Comparison of ENCODE assay signal across 8 mouse cellular contexts in the genomic region with DNA sequence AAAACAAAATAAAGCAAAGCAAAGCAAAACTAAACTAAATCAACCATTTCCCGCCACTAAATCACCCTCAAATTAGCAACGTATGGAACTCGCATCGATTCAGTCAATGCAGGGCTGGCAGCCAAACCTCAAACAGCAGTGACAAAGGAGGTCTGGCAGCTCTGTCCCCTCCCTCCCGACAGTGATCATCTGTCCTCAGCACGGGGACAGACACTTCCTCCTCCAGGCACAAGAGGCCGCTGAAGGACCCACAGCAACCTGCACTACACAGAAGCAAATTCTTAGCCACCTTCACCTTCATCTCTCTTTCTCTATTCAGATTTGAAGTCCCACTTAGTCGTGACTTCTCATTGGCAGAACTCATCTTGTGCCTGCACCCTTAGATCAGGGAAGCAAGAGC. TPM values are rescaled to one million over a fixed set of nuclear protein-coding genes. Genes with fewer than 3 reads are reported as not detected.
DNase-seq lines count a peak whose midpoint lies in the region; ATAC-seq and TF ChIP-seq lines count a peak whose summit lies in the region.

No protein-coding gene starts in this region.

- DNase-seq in 3T3-L1 (ENCODE audit: low read depth, low spot score) (peak; percentile 61), ES-CJ7 (ENCODE audit: low read depth, low spot score) (peak; percentile 84)
- peak; percentile 87 for DNase-seq in cerebellum, adult 9-11 months
- peak; percentile 82 for DNase-seq in kidney, adult 2 months
- DNase-seq in lung, adult 18-20 months = peak; percentile 79 to 82
- DNase-seq in thymus, postnatal 14 days = peak; percentile 79

- H3K27me3 ChIP-seq in kidney, adult 2 months (replicated peaks; ENCODE audit: control insufficient read depth, insufficient read depth, low read length) = no peaks in the 10 kb centered on the region
- no peaks in the 10 kb centered on the region for H3K27me3 ChIP-seq in neural tube, embryonic 12.5 days (replicated peaks)

- peaks cover 12% of the 10 kb centered on the region for H3K4me1 ChIP-seq in kidney, adult 2 months (ENCODE audit: control insufficient read depth, insufficient read depth, low read length)
- H3K4me1 ChIP-seq in neural tube, embryonic 12.5 days = peaks cover 13% of the 10 kb centered on the region

- H3K9ac ChIP-seq in neural tube, embryonic 12.5 days = no peak overlapping the region

- peak; percentile 81 for TF ChIP-seq CTCF in kidney, adult 2 months (conservative IDR thresholded peaks at IDR 0.05; ENCODE audit: insufficient read depth, insufficient read length, low read depth, low read length)

- H3K27ac ChIP-seq in kidney, adult 2 months (ENCODE audit: insufficient read depth, low read depth, low read length) = peak overlapping the region; percentile 26; the same call in 1 of the 2 replicates
- no peak overlapping the region for H3K27ac ChIP-seq in neural tube, embryonic 12.5 days

- ATAC-seq in granulocyte monocyte progenitor cell, adult 5-6 weeks (replicated peaks; ENCODE audit: poor library complexity, severe bottlenecking) = peak; percentile 69
- peak; percentile 42 for ATAC-seq in neural tube, embryonic 12.5 days (ENCODE audit: low FRiP score, low read depth)

- TF ChIP-seq POLR2A in kidney, adult 2 months (IDR thresholded peaks at IDR 0.05; ENCODE audit: low read depth, low read length) = no peak

- H3K4me3 ChIP-seq in kidney, adult 2 months (ENCODE audit: insufficient read depth, low read depth, low read length) = peak overlapping the region; percentile 32; the same call in 1 of the 2 replicates
- no peak overlapping the region for H3K4me3 ChIP-seq in neural tube, embryonic 12.5 days

- no peaks in the 10 kb centered on the region for H3K9me3 ChIP-seq in neural tube, embryonic 12.5 days

- no peaks in the 10 kb centered on the region for H3K36me3 ChIP-seq in kidney, adult 2 months (ENCODE audit: control insufficient read depth, insufficient read depth, low read length)
- 0 out of 2 replicates have a peak, but pooled peaks cover 3% of the 10 kb centered on the region for H3K36me3 ChIP-seq in neural tube, embryonic 12.5 days

- 2% methylated on average over 8 of the region's 8 CpGs for WGBS in kidney, adult 2 months
- 2% methylated on average over 8 of the region's 8 CpGs for WGBS in neural tube, embryonic 12.5 days

- no peak overlapping the region for H3K4me2 ChIP-seq in neural tube, embryonic 12.5 days (replicated peaks)

RNA-seq across cellular contexts. Expression of a gene that starts 1.6 kb away (rescaled TPM):
- total RNA-seq in granulocyte monocyte progenitor cell, adult 5-6 weeks (2014; fragmentation: Nextera tagmentation) = 0.66 and 4.1 TPM in 2 replicates
- 1.5 and 1.6 TPM in 2 replicates for total RNA-seq in granulocyte monocyte progenitor cell, adult 5-6 weeks (2017)
- polyA plus RNA-seq in kidney, adult 2 months (2012; rRNA removed) = 41.1 and 42.6 TPM in 2 replicates
- polyA plus RNA-seq in neural tube, embryonic 12.5 days (2016; fragmentation: Nextera tagmentation; extraction: Ambion mirVana) = 49.6 and 54.9 TPM in 2 replicates

RNA-seq across cellular contexts. Expression of a gene that starts 2.7 kb away (rescaled TPM):
- total RNA-seq in granulocyte monocyte progenitor cell, adult 5-6 weeks (2014; fragmentation: Nextera tagmentation) = not detected in 2 replicates
- 2.7 TPM in 1 of 2 replicates, not detected in the other for total RNA-seq in granulocyte monocyte progenitor cell, adult 5-6 weeks (2017)
- polyA plus RNA-seq in kidney, adult 2 months (2012; rRNA removed) = not detected in 2 replicates
- polyA plus RNA-seq in neural tube, embryonic 12.5 days (2016; fragmentation: Nextera tagmentation; extraction: Ambion mirVana) = not detected in 2 replicates

RNA-seq across cellular contexts. Expression of a gene that starts 14.9 kb away (rescaled TPM):
- 541 and 690 TPM in 2 replicates for total RNA-seq in granulocyte monocyte progenitor cell, adult 5-6 weeks (2014; fragmentation: Nextera tagmentation)
- 491 and 534 TPM in 2 replicates for total RNA-seq in granulocyte monocyte progenitor cell, adult 5-6 weeks (2017)
- 213 and 301 TPM in 2 replicates for polyA plus RNA-seq in kidney, adult 2 months (2012; rRNA removed)
- polyA plus RNA-seq in neural tube, embryonic 12.5 days (2016; fragmentation: Nextera tagmentation; extraction: Ambion mirVana) = 9.4 and 11.9 TPM in 2 replicates

RNA-seq across cellular contexts. Expression of a gene that starts 24.0 kb away (rescaled TPM):
- total RNA-seq in granulocyte monocyte progenitor cell, adult 5-6 weeks (2014; fragmentation: Nextera tagmentation) = 212 and 224 TPM in 2 replicates
- 152 and 160 TPM in 2 replicates for total RNA-seq in granulocyte monocyte progenitor cell, adult 5-6 weeks (2017)
- polyA plus RNA-seq in kidney, adult 2 months (2012; rRNA removed) = 254 and 277 TPM in 2 replicates
- polyA plus RNA-seq in neural tube, embryonic 12.5 days (2016; fragmentation: Nextera tagmentation; extraction: Ambion mirVana) = 136 and 143 TPM in 2 replicates

RNA-seq across cellular contexts. Expression of a gene that starts 24.0 kb away (rescaled TPM):
- total RNA-seq in granulocyte monocyte progenitor cell, adult 5-6 weeks (2014; fragmentation: Nextera tagmentation) = 37.1 and 57.6 TPM in 2 replicates
- 13.0 and 15.0 TPM in 2 replicates for total RNA-seq in granulocyte monocyte progenitor cell, adult 5-6 weeks (2017)
- 118 and 146 TPM in 2 replicates for polyA plus RNA-seq in kidney, adult 2 months (2012; rRNA removed)
- polyA plus RNA-seq in neural tube, embryonic 12.5 days (2016; fragmentation: Nextera tagmentation; extraction: Ambion mirVana) = 17.0 and 18.2 TPM in 2 replicates

Comparison
In these comparisons a context has a peak if more than half of its experiments do, and no peak if none do; other contexts are left out.
1. RNA of a gene that starts 14.9 kb away (polyA plus RNA-seq): 213 to 301 TPM in kidney, adult 2 months; 9.4 to 11.9 TPM in neural tube, embryonic 12.5 days; every median in the first group is over 10 times any median in the second.
2. Peak in every context shown above with its lines, with median percentiles within 50 percentile points of each other: DNase-seq.